Mouse (Mus musculus) kidney, adult 18-20 months (tissue): ENCODE results near the gene Scfd2.

Experiments
- DNase-seq: peaks from one replicate; pipeline ENCODE4 v3.0.0; 2021

Gene Scfd2

DNA sequence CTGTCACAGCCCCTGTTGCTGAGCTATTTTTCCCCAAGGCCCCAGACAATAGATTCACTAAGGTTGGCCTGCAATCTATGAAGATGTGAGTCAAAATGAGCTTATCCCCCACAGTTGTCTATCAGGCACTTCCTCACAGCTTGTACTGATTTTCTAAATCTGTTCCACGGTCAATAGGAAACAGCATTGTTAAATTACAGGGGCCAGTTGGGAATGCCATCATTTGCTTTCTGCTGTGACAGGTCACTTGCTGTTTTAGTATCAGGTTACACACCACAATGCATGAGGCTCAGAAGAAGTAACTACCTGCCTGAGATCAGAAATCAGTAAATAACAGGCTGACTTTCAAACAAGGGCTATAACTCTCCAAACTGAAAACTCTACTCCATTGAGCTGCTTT, 168.3 kb downstream of the Scfd2 start:
- no peak for DNase-seq

DNA sequence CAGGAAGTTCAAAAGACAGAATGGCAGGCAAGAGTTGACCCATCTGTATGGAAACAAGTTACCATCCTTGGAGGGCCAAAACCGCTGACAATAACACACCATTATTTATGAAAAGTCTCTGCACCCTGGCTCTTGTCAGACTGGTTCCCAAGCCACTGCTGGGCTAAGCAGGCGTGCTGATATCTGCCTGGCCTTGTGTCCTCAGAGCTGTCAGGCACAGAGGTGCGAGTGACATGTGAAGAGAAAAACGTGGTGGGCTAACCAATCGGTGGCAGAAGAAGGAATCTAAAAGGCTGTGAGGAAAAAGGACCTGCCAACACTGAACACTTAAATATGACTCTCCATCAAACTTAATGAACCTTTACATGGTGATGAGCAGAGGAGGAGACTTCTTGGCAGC, 170.0 kb downstream of the Scfd2 start:
- no peak for DNase-seq

- no peak for DNase-seq
These were observed 173.5 kb downstream of the Scfd2 start for GRCm38 (mm10) chr5:74358033-74358432.

GRCm38 (mm10) chr5:74355416-74356177, 176.0 kb downstream of the Scfd2 start:
- DNase-seq, result no peak

- DNase-seq, result no peak
These were observed 180.7 kb downstream of the Scfd2 start for GRCm38 (mm10) chr5:74350909-74351308.

- DNase-seq, result no peak
These were observed 183.3 kb downstream of the Scfd2 start for GRCm38 (mm10) chr5:74348079-74348870.

GRCm38 (mm10) chr5:74343045-74343444, 188.5 kb downstream of the Scfd2 start:
- no peak for DNase-seq

DNA sequence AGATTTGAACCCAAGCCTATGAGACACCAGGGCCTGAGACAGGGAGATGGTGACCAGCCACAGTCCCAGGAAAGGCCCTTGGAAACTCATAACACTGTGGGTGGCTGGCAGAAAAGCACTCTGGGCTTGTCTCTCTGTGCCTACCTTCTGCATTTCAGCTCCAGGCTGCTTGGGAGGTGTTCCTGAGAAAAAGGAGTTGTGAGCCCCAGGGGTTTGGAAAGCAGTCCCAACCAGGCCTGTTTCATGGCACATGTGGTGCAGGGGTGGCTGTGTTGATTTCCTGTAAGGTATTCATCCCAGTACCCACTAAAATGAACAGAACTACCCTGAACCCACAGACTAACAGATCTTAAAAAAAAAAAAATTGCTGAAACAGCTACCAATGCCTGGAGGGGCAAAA, 189.0 kb downstream of the Scfd2 start:
- no peak for DNase-seq

GRCm38 (mm10) chr5:74337491-74337890, 194.1 kb downstream of the Scfd2 start:
- DNase-seq, result no peak

DNA sequence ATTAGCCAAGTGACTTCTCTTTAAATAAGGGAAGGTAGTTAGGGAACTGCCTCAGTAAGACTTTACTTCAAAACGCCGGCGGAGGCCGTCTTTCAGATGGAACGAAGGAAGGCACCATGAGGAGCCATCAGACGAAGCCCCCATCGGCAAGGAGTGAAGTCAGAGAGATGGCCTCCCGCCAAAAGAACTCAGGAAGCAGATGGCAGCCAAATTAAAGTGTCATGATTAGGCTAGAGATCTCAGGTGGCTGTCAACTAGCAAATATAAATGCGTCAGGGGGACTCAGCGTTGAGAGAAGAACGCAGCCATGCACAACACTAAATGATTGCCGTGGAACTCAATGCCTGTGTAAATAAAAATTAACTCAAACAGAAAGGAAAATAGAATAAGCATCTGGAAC, 194.8 kb downstream of the Scfd2 start:
- DNase-seq, result no peak

GRCm38 (mm10) chr5:74333258-74333657, 198.3 kb downstream of the Scfd2 start:
- DNase-seq, result no peak

DNA sequence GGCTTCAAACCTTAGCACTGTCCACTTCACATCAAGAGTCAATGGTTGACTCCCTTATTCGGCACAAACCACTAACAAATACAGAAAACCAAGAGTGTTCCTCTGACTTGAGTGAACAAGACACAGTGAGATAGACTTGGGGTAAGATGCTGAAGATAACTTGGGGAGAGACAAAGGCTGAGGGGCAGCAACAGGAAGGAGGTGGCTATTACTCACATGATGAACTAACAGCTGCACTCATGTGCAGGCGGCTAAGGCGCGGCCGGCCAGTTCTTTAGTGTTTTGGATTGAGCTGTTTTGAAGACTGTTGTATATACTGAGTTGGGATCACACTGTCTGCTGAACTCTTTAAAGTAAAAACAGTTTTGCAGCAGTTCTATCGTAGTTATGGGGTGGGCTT, 205.3 kb downstream of the Scfd2 start:
- DNase-seq, result no peak

- no peak for DNase-seq
These were observed 210.4 kb downstream of the Scfd2 start for GRCm38 (mm10) chr5:74321010-74321746.

- no peak for DNase-seq
These were observed 212.0 kb downstream of the Scfd2 start for GRCm38 (mm10) chr5:74319551-74319950.

GRCm38 (mm10) chr5:74317174-74317573, 214.4 kb downstream of the Scfd2 start:
- no peak for DNase-seq

DNA sequence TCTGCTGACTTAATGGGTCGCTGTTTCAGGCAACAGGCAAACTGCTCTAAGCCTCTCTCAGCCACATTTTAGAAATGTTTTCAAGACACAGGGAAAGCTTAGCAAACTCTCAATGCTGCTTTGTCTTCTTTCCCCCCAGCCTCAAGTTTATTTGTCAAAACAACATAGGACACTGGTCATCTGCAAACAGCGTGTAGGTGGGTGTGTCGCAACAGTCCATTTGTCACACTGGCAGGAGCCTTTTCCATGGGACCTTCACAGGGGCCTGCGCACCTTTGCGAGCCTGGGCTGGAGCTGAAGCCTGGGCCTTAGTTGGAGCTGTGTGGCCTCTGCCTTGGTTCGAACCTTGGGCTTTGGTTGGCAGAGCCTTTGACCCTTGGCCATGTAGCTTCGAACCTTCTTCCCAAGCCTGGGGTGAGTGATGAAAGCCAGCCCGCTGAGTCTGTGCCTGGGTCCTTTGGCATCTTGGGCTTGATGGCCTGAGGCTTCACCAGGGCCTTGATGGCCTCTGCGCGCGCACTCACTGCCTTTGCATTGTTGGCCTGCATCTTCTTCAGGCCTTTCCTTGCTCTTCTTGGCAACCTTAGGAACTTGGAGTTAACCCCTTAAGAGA, 215.1 kb downstream of the Scfd2 start:
- DNase-seq, result no peak

GRCm38 (mm10) chr5:74315471-74316245, 215.9 kb downstream of the Scfd2 start:
- DNase-seq, result peak; percentile 26

DNA sequence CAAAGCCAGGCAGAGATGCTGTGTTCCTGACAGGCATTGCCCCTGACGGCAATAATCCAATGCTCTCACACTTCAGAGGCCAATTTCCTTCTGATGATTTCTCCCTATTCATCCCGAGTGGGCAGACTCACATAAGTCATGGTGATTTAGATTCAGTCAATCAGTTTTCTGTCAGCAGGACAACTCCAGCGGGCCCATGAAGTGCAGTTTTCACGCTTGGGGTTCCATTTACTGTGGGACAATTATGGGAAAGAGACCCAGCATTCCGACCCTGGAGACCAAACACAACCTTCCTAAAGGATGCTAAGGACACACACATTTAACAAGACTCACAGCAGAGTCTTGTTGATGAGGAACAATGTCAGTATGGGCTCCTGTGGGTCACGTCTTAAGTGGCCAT, 217.1 kb downstream of the Scfd2 start:
- no peak for DNase-seq

- no peak for DNase-seq
These were observed 218.0 kb downstream of the Scfd2 start for GRCm38 (mm10) chr5:74313542-74313941.

DNA sequence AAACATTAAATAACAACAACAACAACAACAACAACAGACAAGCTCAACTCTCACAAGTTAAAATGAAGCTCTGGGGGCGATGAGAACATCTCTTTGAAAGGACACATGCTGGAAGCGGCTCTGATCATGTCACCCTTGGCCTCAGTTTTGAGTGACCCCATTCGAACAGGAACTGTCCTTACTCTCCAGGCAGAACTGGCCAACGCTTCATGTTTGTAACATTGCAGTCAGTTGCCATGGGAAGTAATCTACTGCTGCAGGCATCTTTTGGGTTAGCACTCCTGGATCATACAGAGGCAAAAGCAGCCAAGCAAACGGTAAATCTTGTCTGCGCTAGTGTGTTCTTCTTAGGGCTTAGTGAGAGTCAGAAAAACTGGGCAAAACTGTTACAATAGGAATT, 219.7 kb downstream of the Scfd2 start:
- no peak for DNase-seq

GRCm38 (mm10) chr5:74311200-74311825, 220.2 kb downstream of the Scfd2 start:
- DNase-seq, result peak; percentile 38

- DNase-seq, result no peak
These were observed 221.5 kb downstream of the Scfd2 start for GRCm38 (mm10) chr5:74310101-74310500.
